Mouse (Mus musculus) thymus, postnatal 4 days (tissue): ENCODE measurements around the gene Wbp2.

Source experiments
- DNase-seq: peaks from one replicate; pipeline ENCODE4 v3.0.0; 2021

The Wbp2 gene

GRCm38 (mm10) chr11:116029086-116029865 is 57.5 kb downstream of the Wbp2 start:
- no peak for DNase-seq
